Mouse (Mus musculus): ENCODE measurements at regions not wholly inside any gene's neighbourhood (a gene's known extent, or its start where the extent isn't known, plus 50 kb on each side); places are given as distances from the start of the nearest gene placed in this dataset.

DNA sequence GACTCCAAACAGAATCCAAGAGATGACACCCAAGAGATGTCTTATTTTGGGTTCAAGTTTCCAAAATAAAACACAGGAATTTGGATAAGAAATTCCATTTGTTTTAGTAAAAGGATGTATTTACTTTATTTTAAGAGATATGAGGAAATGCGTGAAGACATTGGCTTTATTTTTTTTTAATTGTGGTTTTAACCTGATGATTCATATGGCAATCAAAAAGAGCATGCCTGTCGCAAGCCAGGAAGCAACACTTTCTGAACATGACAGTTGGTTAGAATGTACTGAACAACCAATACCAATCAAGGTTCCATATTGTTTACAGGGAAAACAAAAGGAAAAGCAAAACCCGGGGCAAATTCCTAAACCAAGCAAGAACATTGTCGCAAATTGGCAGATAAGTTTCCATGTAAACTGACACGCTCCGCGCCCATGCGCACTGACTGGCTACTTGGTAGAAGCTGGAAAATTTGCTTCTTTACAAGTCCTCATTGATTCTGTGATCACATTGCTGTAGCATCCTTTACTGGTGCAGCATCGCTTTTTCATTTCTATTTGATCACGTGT, 181.4 kb upstream of the BC052040 start:
- TF ChIP-seq POLR2A (IDR thresholded peaks at IDR 0.05; ENCODE audit: borderline replicate concordance, extremely low read depth, insufficient read depth, insufficient read length, poor library complexity, severe bottlenecking) (no peak), CTCF (IDR thresholded peaks at IDR 0.05; ENCODE audit: borderline replicate concordance, extremely low read depth, insufficient read depth, insufficient read length) (no peak)

Data from brain, embryonic 14.5 days (tissue).